Comparison of ENCODE assay signal across 10 mouse cellular contexts in genomic region chr16:44579421-44580024, GRCm38 (mm10). TPM values are rescaled to one million over a fixed set of nuclear protein-coding genes. Genes with fewer than 3 reads are reported as not detected.
DNase-seq lines count a peak whose midpoint lies in the region; ATAC-seq lines count a peak whose summit lies in the region.
"Had no signal": no experiment of that assay in that cellular context is flagged by ENCODE, and none has a peak within 500 bp of the region (broad histone marks: within the 10 kb centered on the region; RNA-seq: fewer than 3 reads in every experiment).

No protein-coding gene starts in this region.

- peak; percentile 61 to 66 for DNase-seq in cerebellum, postnatal 10 days
- no peak for DNase-seq in cerebellum, postnatal 4 days (ENCODE audit: low spot score in 2 of 2)
- DNase-seq in lung, adult 18-20 months: no peak
- peak; percentile 54 for DNase-seq in retina, postnatal 1 day
- DNase-seq in right cerebral cortex, postnatal 4 days: no peak
- DNase-seq in cerebellum, adult 9-10 months: no peak

- ATAC-seq in lung, embryonic 15.5 days (ENCODE audit: borderline replicate concordance, extremely low read depth, low FRiP score, low TSS enrichment): peak; percentile 5; the same call in 1 of the 2 replicates
- peak; percentile 28; the same call in 1 of the 2 replicates for ATAC-seq in intestine, embryonic 15.5 days

- no peaks in the 10 kb centered on the region for H3K27me3 ChIP-seq in lung, embryonic 15.5 days
- H3K27me3 ChIP-seq in intestine, embryonic 15.5 days (replicated peaks): no peaks in the 10 kb centered on the region
- H3K27me3 ChIP-seq: stomach, embryonic 15.5 days had no signal

- H3K36me3 ChIP-seq in lung, embryonic 15.5 days: no peaks in the 10 kb centered on the region
- H3K36me3 ChIP-seq in intestine, embryonic 15.5 days: no peaks in the 10 kb centered on the region
- H3K36me3 ChIP-seq: stomach, embryonic 15.5 days had no signal

- no peak overlapping the region for H3K27ac ChIP-seq in lung, embryonic 15.5 days
- H3K27ac ChIP-seq in intestine, embryonic 15.5 days: no peak overlapping the region
- H3K27ac ChIP-seq: stomach, embryonic 15.5 days had no signal

- no peak overlapping the region for H3K9ac ChIP-seq in lung, embryonic 15.5 days
- no peak overlapping the region for H3K9ac ChIP-seq in intestine, embryonic 15.5 days
- H3K9ac ChIP-seq: stomach, embryonic 15.5 days had no signal

- H3K4me1 ChIP-seq in lung, embryonic 15.5 days: peaks cover 8% of the 10 kb centered on the region; the same call in 1 of the 2 replicates
- peaks cover 5% of the 10 kb centered on the region; the same call in 1 of the 2 replicates for H3K4me1 ChIP-seq in intestine, embryonic 15.5 days (replicated peaks)
- H3K4me1 ChIP-seq: stomach, embryonic 15.5 days had no signal

- H3K9me3 ChIP-seq in lung, embryonic 15.5 days: no peaks in the 10 kb centered on the region
- no peaks in the 10 kb centered on the region for H3K9me3 ChIP-seq in intestine, embryonic 15.5 days
- H3K9me3 ChIP-seq: stomach, embryonic 15.5 days had no signal

- no peak overlapping the region for H3K4me3 ChIP-seq in lung, embryonic 15.5 days
- no peak overlapping the region for H3K4me3 ChIP-seq in intestine, embryonic 15.5 days (replicated peaks)
- H3K4me3 ChIP-seq: erythroblast, embryonic 14.5 days; stomach, embryonic 15.5 days had no signal

- 19% methylated on average over 15 of the region's 15 CpGs for WGBS in lung, embryonic 15.5 days
- 25% methylated on average over 15 of the region's 15 CpGs for WGBS in intestine, embryonic 15.5 days

- H3K4me2 ChIP-seq in lung, embryonic 15.5 days: peak overlapping the region; percentile 24; the same call in 1 of the 2 replicates
- H3K4me2 ChIP-seq in intestine, embryonic 15.5 days (replicated peaks): peak overlapping the region; percentile 33
- H3K4me2 ChIP-seq: stomach, embryonic 15.5 days had no signal

RNA-seq across cellular contexts. Expression of gene Boc, which starts 20.8 kb away (rescaled TPM):
- 29.2 and 29.9 TPM in 2 replicates for polyA plus RNA-seq in lung, embryonic 15.5 days (2015; fragmentation: Nextera tagmentation; extraction: Ambion mirVana)
- 9.8 and 10.3 TPM in 2 replicates for polyA plus RNA-seq in intestine, embryonic 15.5 days (2015; fragmentation: Nextera tagmentation; extraction: Ambion mirVana)
- polyA plus RNA-seq: erythroblast, embryonic 14.5 days had no signal

Comparison
In these comparisons a context has a peak if more than half of its experiments do, and no peak if none do; other contexts are left out.
1. DNase-seq: peak in cerebellum, postnatal 10 days (2 of 2) and retina, postnatal 1 day (single experiment); none in cerebellum, postnatal 4 days (0 of 2), lung, adult 18-20 months (0 of 2), right cerebral cortex, postnatal 4 days (single experiment) and cerebellum, adult 9-10 months (single experiment).